Mouse (Mus musculus): ENCODE data around the gene Amd2. TPM values are rescaled to one million over a fixed set of nuclear protein-coding genes. Genes with fewer than 3 reads are reported as not detected.

The Amd2 gene
- polyA plus RNA-seq (2016; fragmentation: Nextera tagmentation; extraction: Ambion mirVana) = 3.6 and 4.7 TPM in 2 replicates

- 96% methylated on average over 8 of the region's 8 CpGs for WGBS
- H3K9me3 ChIP-seq = no peaks in the 10 kb centered on the region
- DNase-seq (ENCODE audit: extremely low spot score, low spot score) = no peak
- H3K27me3 ChIP-seq (ENCODE audit: poor library complexity, severe bottlenecking) = no peaks in the 10 kb centered on the region
- H3K27ac ChIP-seq = no peak within 1 kb of the TSS
- H3K4me1 ChIP-seq = no peaks in the 10 kb centered on the region
- no peak within 1 kb of the TSS for H3K4me3 ChIP-seq
- no peaks in the 10 kb centered on the region for H3K36me3 ChIP-seq (replicated peaks)
Observed at GRCm38 (mm10) chr10:35711792-35712191, at the start of gene Amd2. TSS of gene Amd2 (minus strand) at chr10:35711892.

- Histone ChIP-seq H3K9me3 (no peaks in the 10 kb centered on the region), H3K4me1 (no peaks in the 10 kb centered on the region), H3K4me3 (no peak overlapping the region), H3K27me3 (ENCODE audit: poor library complexity, severe bottlenecking) (no peaks in the 10 kb centered on the region), H3K36me3 (replicated peaks) (no peaks in the 10 kb centered on the region), H3K27ac (no peak overlapping the region)
- WGBS = 91% methylated on average over 3 of the region's 3 CpGs
- DNase-seq (ENCODE audit: extremely low spot score, low spot score) = no peak
Observed at GRCm38 (mm10) chr10:35761280-35761679, 49.6 kb upstream of the Amd2 start.

GRCm38 (mm10) chr10:35737639-35738038 lies 25.9 kb upstream of the Amd2 start:
- Histone ChIP-seq H3K4me1 (no peaks in the 10 kb centered on the region), H3K4me3 (no peak overlapping the region), H3K9me3 (no peaks in the 10 kb centered on the region), H3K27ac (no peak overlapping the region), H3K27me3 (ENCODE audit: poor library complexity, severe bottlenecking) (no peaks in the 10 kb centered on the region), H3K36me3 (replicated peaks) (no peaks in the 10 kb centered on the region)
- 92% methylated on average over 2 of the region's 2 CpGs for WGBS
- no peak for DNase-seq (ENCODE audit: extremely low spot score, low spot score)

GRCm38 (mm10) chr10:35714266-35714665 lies 2.6 kb upstream of the Amd2 start:
- Histone ChIP-seq H3K4me3 (no peak overlapping the region), H3K4me1 (no peaks in the 10 kb centered on the region), H3K27ac (no peak overlapping the region), H3K9me3 (no peaks in the 10 kb centered on the region), H3K27me3 (ENCODE audit: poor library complexity, severe bottlenecking) (no peaks in the 10 kb centered on the region), H3K36me3 (replicated peaks) (no peaks in the 10 kb centered on the region)
- DNase-seq (ENCODE audit: extremely low spot score, low spot score) = no peak
